Mouse (Mus musculus): ENCODE measurements around the gene B4galnt1.

DNA sequence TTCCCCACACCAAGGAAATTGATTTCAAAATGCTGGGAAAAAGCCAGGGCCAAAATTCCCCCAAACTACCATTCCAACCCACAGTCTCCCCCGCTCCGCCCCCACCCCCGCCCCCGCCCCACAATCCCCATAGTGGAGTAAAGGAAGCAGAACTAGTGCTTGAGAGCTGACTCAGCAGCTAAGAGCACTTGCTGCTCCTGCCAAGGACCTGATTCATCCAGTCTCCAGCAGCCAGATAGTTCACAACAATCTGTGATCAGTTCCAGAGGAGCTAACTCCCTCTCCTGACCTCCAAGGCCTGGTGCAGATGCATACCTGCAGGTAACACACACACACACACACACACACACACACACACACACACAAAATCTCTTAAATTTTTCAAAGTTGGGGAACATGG, 35.6 kb upstream of the B4galnt1 start:
- TF ChIP-seq CTCF (conservative IDR thresholded peaks at IDR 0.05; ENCODE audit: low read length) (no peak), POU5F1 (IDR thresholded peaks at IDR 0.05; ENCODE audit: borderline replicate concordance, low read length) (no peak)

Measured in E14TG2a.4 (cell line).